Mouse (Mus musculus): Measurements from ENCODE around the gene Vezt.

Vezt gene

DNA sequence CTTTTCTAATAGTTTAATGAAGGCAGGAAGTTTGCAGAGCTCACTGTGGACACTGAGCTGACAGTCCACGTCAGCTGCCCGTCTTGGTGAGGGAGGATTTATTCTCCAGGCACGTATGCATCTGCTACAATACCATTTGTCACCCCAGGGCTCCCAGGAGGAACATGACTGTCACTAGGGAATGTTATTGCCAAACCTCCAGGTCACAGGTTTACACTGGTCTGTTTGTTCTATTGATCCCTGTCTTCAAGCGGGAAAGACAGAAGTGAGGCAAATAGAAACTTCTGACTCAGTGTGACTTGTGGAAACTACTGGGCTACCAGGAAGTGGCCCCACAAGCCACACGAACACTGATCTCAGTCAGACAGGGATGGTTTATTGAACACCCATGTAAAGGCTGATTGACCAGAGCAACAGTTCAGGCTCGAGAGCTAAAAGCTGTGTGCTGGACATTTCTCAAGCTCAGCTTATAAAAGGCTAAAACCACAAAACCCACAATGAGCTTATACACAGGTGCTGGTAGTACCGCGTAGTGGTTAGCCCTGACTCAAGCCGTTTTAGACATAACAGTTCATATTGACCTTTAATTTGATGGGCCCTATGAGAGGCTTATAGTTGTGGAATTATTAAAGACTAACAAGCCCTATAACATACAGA is 89.6 kb downstream of the Vezt start:
- DNase-seq: no peak

DNA sequence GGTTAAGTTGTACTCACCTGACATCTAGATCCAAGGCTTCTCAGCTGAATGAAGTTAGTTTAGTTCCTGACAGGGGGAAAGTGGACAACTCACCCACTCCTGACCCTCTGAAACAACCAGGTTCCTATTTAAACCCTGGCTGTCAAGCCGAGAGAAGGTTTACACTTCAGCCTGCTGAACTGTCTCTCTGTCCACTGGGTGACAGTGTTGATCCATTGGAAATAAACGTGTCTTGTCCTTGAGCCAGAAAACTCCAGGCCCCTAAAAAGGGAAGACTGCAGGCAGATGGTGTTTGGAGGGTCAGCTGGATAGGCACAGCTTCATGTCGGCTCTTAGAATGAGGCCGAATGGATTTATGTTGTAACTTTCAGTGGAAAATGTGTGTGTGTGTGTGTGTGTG is 90.3 kb downstream of the Vezt start:
- no peak for DNase-seq

GRCm38 (mm10) chr10:93944241-93944640 is 91.4 kb downstream of the Vezt start:
- no peak for DNase-seq

GRCm38 (mm10) chr10:93940279-93940678 is 95.3 kb downstream of the Vezt start:
- no peak for DNase-seq

DNA sequence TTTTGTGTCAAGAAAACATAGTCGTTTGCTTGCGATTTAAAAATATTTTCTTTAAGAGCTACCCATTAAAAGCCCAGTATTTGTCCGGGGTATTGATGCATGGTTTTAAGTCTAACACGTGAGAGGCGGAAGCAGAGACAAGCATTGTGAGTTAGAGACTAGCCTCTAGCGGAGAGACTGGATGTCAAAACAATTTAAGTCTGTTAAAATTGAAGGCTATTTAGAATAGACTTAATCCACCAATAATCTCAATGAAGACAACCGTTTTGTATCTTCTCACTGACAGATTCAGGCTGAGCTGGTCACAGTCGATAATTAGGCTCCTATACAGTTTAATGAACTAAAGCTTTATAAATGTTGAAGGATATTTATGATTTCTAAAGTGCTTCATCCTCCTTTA is 95.9 kb downstream of the Vezt start:
- DNase-seq: no peak

DNA sequence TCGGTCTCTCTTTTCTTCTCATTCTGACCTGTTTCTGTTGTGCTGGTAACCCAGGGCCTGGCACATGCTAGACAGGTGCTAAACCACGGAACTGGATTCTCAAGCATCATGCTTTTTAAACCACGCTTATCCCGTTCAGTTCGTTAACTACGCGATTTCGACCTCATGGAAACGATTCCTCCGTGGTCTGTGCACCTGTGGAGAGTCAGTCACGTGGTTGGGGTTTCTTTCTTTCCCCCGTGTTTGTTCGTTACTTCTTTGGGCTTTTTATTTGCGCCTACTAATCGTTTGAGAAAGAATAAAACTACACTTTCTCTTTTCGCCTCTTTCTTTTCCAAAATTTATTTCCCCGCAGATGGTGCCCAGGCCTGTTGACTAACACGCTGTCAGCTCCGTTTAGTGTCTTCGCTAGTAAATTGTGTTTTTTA is 96.8 kb downstream of the Vezt start:
- no peak for DNase-seq

DNA sequence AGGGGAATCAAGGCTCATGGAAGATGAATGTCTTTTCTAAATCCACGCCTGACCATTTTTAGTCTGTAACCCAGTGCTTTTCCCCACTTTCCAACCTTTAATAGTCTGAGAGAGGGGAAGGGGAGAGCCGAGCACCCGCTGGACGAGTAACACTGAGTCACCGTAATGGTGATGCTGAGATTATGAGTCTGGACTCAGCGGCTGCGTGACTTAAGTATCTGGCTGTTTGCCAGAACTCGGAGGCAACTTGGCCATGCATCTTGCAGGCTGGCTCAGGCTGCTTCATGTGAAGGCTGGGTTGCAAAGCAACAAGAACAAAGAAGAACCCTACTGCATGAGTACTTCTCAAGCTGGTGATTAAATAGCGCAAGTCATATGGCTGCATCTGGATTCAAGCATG is 101.6 kb downstream of the Vezt start:
- DNase-seq: no peak

- no peak for DNase-seq
Measured at GRCm38 (mm10) chr10:93932861-93933260, 102.8 kb downstream of the Vezt start.

DNA sequence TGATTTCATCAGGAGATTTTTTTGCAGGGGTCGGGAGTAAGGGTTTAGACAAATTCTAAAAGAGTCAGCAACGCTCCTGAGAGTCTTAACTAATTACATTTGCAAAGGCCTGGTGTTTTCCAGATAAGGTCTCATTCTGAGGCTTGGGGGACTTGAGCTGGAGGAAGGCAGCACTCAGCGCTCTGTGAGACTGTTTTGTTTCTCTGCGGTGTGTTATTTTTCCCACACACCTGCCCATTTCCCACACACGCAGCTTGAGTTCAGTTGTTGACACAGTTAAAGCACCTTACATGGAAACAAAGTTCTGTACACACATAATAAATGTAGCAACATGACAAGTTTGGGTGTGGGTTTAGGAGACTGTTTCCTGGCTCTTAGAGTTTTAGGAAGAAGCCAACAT is 103.6 kb downstream of the Vezt start:
- no peak for DNase-seq

DNA sequence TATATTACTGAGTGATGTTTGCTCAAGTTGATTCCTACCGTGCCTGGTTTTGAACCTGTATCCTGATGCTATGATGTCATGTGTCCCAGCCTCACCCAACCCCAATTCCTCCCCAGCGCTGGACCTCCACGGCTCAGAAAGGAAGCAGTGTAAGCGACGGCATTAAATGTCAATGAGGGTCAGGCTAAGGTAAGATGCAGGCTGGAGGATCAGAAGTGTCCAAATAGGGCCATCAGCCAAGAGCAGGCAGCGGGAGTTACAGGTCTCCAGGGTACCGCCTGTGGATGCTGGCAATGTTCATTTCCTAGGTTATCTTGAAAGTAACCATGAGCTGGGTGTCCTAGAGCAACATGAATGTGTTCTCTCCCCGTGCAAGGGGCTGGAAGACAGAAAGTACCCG is 104.2 kb downstream of the Vezt start:
- no peak for DNase-seq

DNA sequence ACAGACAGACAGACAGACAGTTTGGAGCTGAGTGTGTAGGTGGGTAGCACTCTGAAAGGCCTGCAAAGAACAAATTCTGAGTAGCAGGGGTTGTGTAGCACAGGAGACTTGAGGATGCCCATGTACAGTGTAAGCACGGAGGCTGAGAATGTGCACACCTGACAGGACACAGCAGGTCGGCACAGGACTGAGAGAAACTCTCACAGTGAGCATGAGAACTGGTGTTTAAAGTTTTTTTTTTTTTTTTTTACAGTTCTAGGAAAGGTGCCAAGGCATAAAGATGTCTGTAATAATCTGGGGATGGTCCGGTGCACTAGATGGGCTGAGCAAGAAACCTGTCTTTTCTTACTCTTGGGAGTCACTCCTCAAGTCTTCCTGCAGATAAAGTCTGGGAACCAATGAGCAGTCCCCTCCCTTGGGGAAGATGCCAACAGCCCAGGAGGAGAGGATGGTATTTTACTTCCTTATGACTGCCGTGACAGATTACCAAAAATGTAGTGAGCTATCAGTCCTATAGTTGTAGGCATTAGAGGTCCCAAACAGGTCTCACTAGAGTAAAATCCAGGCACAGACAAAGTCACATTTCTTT is 105.3 kb downstream of the Vezt start:
- DNase-seq: no peak

GRCm38 (mm10) chr10:93924666-93925065 is 111.0 kb downstream of the Vezt start:
- DNase-seq: no peak

- DNase-seq: no peak
Measured at GRCm38 (mm10) chr10:93921160-93921559, 114.5 kb downstream of the Vezt start.

GRCm38 (mm10) chr10:93919227-93919626 is 116.4 kb downstream of the Vezt start:
- DNase-seq: no peak

GRCm38 (mm10) chr10:93918701-93919100 is 116.9 kb downstream of the Vezt start:
- DNase-seq: no peak

DNA sequence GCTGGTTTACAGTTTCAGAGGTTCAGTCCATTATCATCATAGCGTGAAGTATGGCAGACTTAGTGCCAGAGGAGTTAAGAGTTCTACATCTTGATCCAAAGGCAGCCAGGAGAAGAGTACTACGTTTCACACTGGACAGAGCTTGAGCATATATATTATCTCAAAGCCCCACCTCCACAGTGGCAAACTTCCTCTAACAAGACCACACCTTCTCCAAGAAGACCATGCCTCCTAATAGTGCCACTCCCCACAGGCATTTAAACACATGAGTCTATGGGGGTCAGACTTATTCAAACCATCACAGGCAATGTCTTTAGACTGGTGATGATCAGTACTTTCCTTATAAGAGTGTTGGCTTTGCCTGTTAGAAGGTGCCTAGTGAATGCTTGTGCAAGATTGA is 117.5 kb downstream of the Vezt start:
- no peak for DNase-seq

DNA sequence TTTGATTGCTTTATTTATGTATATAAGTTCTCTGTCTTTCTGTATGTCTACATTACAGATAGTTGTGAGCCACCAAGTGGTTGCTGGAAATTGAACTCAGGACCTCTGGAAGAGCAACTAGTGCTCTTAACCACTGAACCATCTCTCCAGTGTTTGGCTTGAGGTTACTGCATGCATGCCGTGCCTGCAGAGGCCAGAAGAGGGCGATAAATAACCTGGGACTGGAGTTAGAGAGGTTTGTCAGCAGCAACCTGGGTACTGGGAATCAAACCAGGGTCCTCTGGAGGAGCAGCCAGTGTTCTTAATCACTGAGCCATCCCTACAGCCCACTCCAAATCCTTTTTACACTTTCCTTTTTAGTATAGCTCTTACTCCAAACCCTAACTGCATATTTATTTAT is 118.8 kb downstream of the Vezt start:
- peak; percentile 27 to 40 for DNase-seq

DNA sequence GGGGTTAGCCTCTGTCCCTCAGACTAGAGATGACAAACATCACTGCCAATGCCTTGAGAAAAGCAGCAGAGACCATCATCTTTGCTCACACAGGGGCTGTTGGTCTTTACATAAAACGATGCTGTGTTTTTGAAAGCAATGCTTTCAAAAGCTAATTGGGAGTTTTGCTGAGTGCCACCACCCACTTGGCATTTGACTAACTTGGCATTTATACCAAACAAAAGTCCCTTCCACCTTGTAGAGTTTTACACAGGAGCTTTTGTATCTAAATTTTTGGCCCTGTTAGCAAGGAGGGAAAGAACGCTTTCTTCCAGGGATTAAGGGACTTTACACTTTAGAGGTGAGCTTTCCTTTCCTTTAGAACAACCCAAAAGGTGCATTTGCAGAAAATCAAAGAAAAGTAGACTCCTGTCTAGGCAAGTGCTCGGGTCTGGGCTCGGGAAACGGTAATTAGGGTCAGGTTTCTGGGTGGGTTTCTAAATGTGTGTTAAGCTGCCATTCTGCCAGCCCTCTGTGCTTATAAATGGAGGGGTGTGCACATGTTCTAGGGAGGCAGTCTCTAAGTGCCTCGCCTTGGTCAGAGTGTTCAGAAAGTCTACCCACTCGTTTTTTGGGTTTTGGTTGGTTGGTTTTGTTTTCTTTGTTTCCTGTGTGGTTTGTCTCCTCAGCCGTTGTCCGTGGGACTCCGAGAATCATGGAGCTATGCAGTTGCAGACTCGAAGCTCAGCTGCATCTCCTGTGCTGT is 119.9 kb downstream of the Vezt start:
- no peak for DNase-seq

DNA sequence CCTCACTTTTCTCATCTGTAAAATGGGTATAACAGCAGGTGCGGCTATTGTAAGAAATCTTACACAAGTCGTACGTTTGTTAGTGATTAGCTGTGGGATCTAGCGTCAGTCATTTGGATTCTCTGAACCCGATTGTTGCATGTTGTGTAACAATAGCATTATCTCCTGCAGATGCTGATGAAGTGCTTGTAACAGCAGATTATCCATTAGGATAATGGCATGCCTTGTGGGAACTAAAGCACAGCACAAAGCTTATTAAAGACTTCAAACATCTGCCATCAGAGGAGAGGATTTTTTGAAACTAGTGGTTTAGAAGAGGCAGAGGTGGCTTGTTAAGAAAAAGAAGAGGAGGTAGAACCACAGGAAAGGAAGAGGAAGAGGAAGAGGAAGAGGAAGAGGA is 122.1 kb downstream of the Vezt start:
- DNase-seq: no peak

GRCm38 (mm10) chr10:93912917-93913316 is 122.7 kb downstream of the Vezt start:
- no peak for DNase-seq

- no peak for DNase-seq
Measured at GRCm38 (mm10) chr10:93912136-93912855, 123.3 kb downstream of the Vezt start.

DNA sequence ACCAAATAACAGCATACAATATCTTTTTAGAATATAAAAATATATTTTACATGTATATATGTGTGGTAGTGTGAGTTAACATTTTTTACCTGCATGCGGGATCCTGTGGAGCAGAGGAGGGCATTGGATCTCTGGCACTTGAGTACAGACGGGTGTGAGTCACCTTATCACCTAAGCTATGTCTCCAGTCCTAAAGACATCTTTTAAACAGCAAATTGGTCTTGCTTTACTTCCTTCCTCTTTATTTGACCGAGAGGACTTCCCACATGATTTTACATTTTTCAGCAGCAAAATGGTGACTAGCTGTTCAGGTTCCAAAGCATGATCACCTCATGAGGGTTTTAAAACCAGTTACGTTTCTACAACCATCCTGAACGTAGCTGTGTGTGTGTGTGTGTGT is 124.3 kb downstream of the Vezt start:
- DNase-seq: peak in 1 of 2 experiments; percentile 6

GRCm38 (mm10) chr10:93909811-93910446 is 125.7 kb downstream of the Vezt start:
- no peak for DNase-seq

All from B cell, adult 2 months (primary cell).